Mouse (Mus musculus): ENCODE results near the gene Cbx4. TPM values are rescaled to one million over a fixed set of nuclear protein-coding genes. Genes with fewer than 3 reads are reported as not detected.

Gene Cbx4
- polyA plus RNA-seq, 1 experiment from 2014 or later = 13.3 TPM

GRCm38 (mm10) chr11:119090076-119090960 is 4.3 kb upstream of the Cbx4 start:
- H3K9me3 ChIP-seq = no peaks in the 10 kb centered on the region
- peak overlapping the region; percentile 54 for H3K9ac ChIP-seq
- peaks cover 54% of the 10 kb centered on the region for H3K4me1 ChIP-seq
- H3K4me2 ChIP-seq = peak overlapping the region; percentile 97
- H3K27me3 ChIP-seq = peaks cover 33% of the 10 kb centered on the region
- peak overlapping the region; percentile 85 for H3K27ac ChIP-seq
- ATAC-seq (ENCODE audit: borderline replicate concordance, extremely low read depth, low FRiP score, low TSS enrichment) = peak; percentile 6; the same call in 1 of the 2 replicates
- H3K36me3 ChIP-seq = no peaks in the 10 kb centered on the region
- peak overlapping the region; percentile 56 for H3K4me3 ChIP-seq
- WGBS = under 1% methylated on average over 75 of the region's 75 CpGs

GRCm38 (mm10) chr11:119089235-119090075 is 3.4 kb upstream of the Cbx4 start:
- ATAC-seq (ENCODE audit: borderline replicate concordance, extremely low read depth, low FRiP score, low TSS enrichment) = no peak
- WGBS = 1% methylated on average over 41 of the region's 41 CpGs

GRCm38 (mm10) chr11:119088391-119089234 is 2.6 kb upstream of the Cbx4 start:
- peak overlapping the region; percentile 1; the same call in 1 of the 2 replicates for H3K4me3 ChIP-seq
- H3K4me1 ChIP-seq = peaks cover 64% of the 10 kb centered on the region
- no peak for ATAC-seq (ENCODE audit: borderline replicate concordance, extremely low read depth, low FRiP score, low TSS enrichment)
- 9% methylated on average over 28 of the region's 28 CpGs for WGBS
- no peak overlapping the region for H3K27ac ChIP-seq
- H3K4me2 ChIP-seq = peak overlapping the region; percentile 97
- no peak overlapping the region for H3K9ac ChIP-seq
- peaks cover 33% of the 10 kb centered on the region for H3K27me3 ChIP-seq
- no peaks in the 10 kb centered on the region for H3K36me3 ChIP-seq
- no peaks in the 10 kb centered on the region for H3K9me3 ChIP-seq

More at GRCm38 (mm10) chr11:119089235-119090075, 3.4 kb upstream of the Cbx4 start:
- Histone ChIP-seq H3K9me3 (no peaks in the 10 kb centered on the region), H3K4me3 (peak overlapping the region; percentile 56), H3K4me2 (peak overlapping the region; percentile 97), H3K27ac (no peak overlapping the region), H3K36me3 (no peaks in the 10 kb centered on the region), H3K9ac (peak overlapping the region; percentile 54; the same call in 1 of the 2 replicates), H3K4me1 (peaks cover 56% of the 10 kb centered on the region), H3K27me3 (peaks cover 33% of the 10 kb centered on the region)

GRCm38 (mm10) chr11:119087301-119088082 is 1.5 kb upstream of the Cbx4 start:
- Histone ChIP-seq H3K9ac (peak overlapping the region; percentile 23; the same call in 1 of the 2 replicates), H3K27me3 (peaks cover 33% of the 10 kb centered on the region), H3K4me2 (peak overlapping the region; percentile 51), H3K9me3 (no peaks in the 10 kb centered on the region), H3K27ac (no peak overlapping the region), H3K36me3 (0 out of 2 replicates have a peak, but pooled peaks cover under 1% of the 10 kb centered on the region), H3K4me3 (peak overlapping the region; percentile 11), H3K4me1 (peaks cover 75% of the 10 kb centered on the region)
- 4% methylated on average over 35 of the region's 35 CpGs for WGBS
- no peak for ATAC-seq (ENCODE audit: borderline replicate concordance, extremely low read depth, low FRiP score, low TSS enrichment)

- Histone ChIP-seq H3K27ac (peak overlapping the region; percentile 99), H3K27me3 (peaks cover 33% of the 10 kb centered on the region), H3K4me1 (peaks cover 81% of the 10 kb centered on the region), H3K9ac (peak overlapping the region; percentile 98), H3K9me3 (no peaks in the 10 kb centered on the region), H3K4me2 (peak overlapping the region; percentile 82), H3K4me3 (peak overlapping the region; percentile 83), H3K36me3 (peaks cover 20% of the 10 kb centered on the region)
- under 1% methylated on average over 66 of the region's 66 CpGs for WGBS
- ATAC-seq (ENCODE audit: borderline replicate concordance, extremely low read depth, low FRiP score, low TSS enrichment) = peak; percentile 32; the same call in 1 of the 2 replicates
These were observed 550 bp downstream of the Cbx4 start for GRCm38 (mm10) chr11:119085279-119086062.

- Histone ChIP-seq H3K36me3 (peaks cover 21% of the 10 kb centered on the region), H3K9ac (peak overlapping the region; percentile 98), H3K27ac (peak overlapping the region; percentile 99), H3K9me3 (no peaks in the 10 kb centered on the region), H3K4me1 (peaks cover 79% of the 10 kb centered on the region), H3K4me2 (peak overlapping the region; percentile 82), H3K4me3 (peak overlapping the region; percentile 83), H3K27me3 (peaks cover 25% of the 10 kb centered on the region)
- no peak for ATAC-seq (ENCODE audit: borderline replicate concordance, extremely low read depth, low FRiP score, low TSS enrichment)
- under 1% methylated on average over 18 of the region's 18 CpGs for WGBS
These were observed 1.4 kb downstream of the Cbx4 start for GRCm38 (mm10) chr11:119084446-119085278.

- Histone ChIP-seq H3K27ac (peak overlapping the region; percentile 99), H3K27me3 (peaks cover 17% of the 10 kb centered on the region)
These were observed 2.1 kb downstream of the Cbx4 start for GRCm38 (mm10) chr11:119083724-119084445.

GRCm38 (mm10) chr11:119082638-119083599 is 3.1 kb downstream of the Cbx4 start:
- H3K4me3 ChIP-seq = peak overlapping the region; percentile 83
- peaks cover 24% of the 10 kb centered on the region for H3K36me3 ChIP-seq
- H3K4me1 ChIP-seq = peaks cover 80% of the 10 kb centered on the region
- peak overlapping the region; percentile 23 for H3K9ac ChIP-seq
- 26% methylated on average over 20 of the region's 20 CpGs for WGBS
- H3K27ac ChIP-seq = no peak overlapping the region
- no peaks in the 10 kb centered on the region for H3K9me3 ChIP-seq
- no peak for ATAC-seq (ENCODE audit: borderline replicate concordance, extremely low read depth, low FRiP score, low TSS enrichment)
- H3K27me3 ChIP-seq = peaks cover 8% of the 10 kb centered on the region; the same call in 1 of the 2 replicates
- H3K4me2 ChIP-seq = peak overlapping the region; percentile 82

More at GRCm38 (mm10) chr11:119083724-119084445, 2.1 kb downstream of the Cbx4 start:
- no peaks in the 10 kb centered on the region for H3K9me3 ChIP-seq
- ATAC-seq (ENCODE audit: borderline replicate concordance, extremely low read depth, low FRiP score, low TSS enrichment) = no peak
- 6% methylated on average over 28 of the region's 28 CpGs for WGBS
- peaks cover 79% of the 10 kb centered on the region for H3K4me1 ChIP-seq
- H3K36me3 ChIP-seq = peaks cover 24% of the 10 kb centered on the region
- peak overlapping the region; percentile 82 for H3K4me2 ChIP-seq
- H3K4me3 ChIP-seq = peak overlapping the region; percentile 83
- H3K9ac ChIP-seq = peak overlapping the region; percentile 98

All from lung, embryonic 15.5 days (tissue).